ENCODE assay signal across 16 mouse cellular contexts in genomic region chr15:78424507-78424906, GRCm38 (mm10). TPM values are rescaled to one million over a fixed set of nuclear protein-coding genes. Genes with fewer than 3 reads are reported as not detected.
DNase-seq lines count a peak whose midpoint lies in the region; ATAC-seq and TF ChIP-seq lines count a peak whose summit lies in the region.
"Had no signal": no experiment of that assay in that cellular context is flagged by ENCODE, and none has a peak within 500 bp of the region (broad histone marks: within the 10 kb centered on the region; RNA-seq: fewer than 3 reads in every experiment).

No protein-coding gene starts in this region.

- H3K36me3 ChIP-seq in E14TG2a.4 (ENCODE audit: insufficient read depth, low read length), result no peaks in the 10 kb centered on the region
- H3K36me3 ChIP-seq in liver, adult 2 months (ENCODE audit: control insufficient read depth, insufficient read depth, low read length), result no peaks in the 10 kb centered on the region
- no peaks in the 10 kb centered on the region for H3K36me3 ChIP-seq in hindbrain, embryonic 14.5 days (replicated peaks; ENCODE audit: control insufficient read depth, insufficient read depth)
- H3K36me3 ChIP-seq: limb, embryonic 12.5 days had no signal

- peaks cover 21% of the 10 kb centered on the region for H3K27me3 ChIP-seq in E14TG2a.4 (ENCODE audit: insufficient read depth, low read length)
- no peaks in the 10 kb centered on the region for H3K27me3 ChIP-seq in liver, adult 2 months (ENCODE audit: control insufficient read depth, insufficient read depth, low read length)
- H3K27me3 ChIP-seq in hindbrain, embryonic 14.5 days (ENCODE audit: control insufficient read depth, insufficient read depth, low read length), result no peaks in the 10 kb centered on the region

- TF ChIP-seq CTCF in E14TG2a.4 (conservative IDR thresholded peaks at IDR 0.05; ENCODE audit: low read length), result no peak
- peak; percentile 16; the same call in 1 of the 2 replicates for TF ChIP-seq CTCF in liver, adult 2 months (IDR thresholded peaks at IDR 0.05; ENCODE audit: low read depth, low read length)

- no peak overlapping the region for H3K4me2 ChIP-seq in hindbrain, embryonic 14.5 days (replicated peaks)
- H3K4me2 ChIP-seq: limb, embryonic 12.5 days had no signal

- H3K4me1 ChIP-seq in E14TG2a.4 (replicated peaks; ENCODE audit: low read depth, low read length), result peaks cover 47% of the 10 kb centered on the region
- 0 out of 2 replicates have a peak, but pooled peaks cover 5% of the 10 kb centered on the region for H3K4me1 ChIP-seq in liver, adult 2 months (ENCODE audit: control insufficient read depth, insufficient read depth, low read length)
- H3K4me1 ChIP-seq in hindbrain, embryonic 14.5 days (replicated peaks; ENCODE audit: control insufficient read depth, insufficient read depth, low read length), result peaks cover 8% of the 10 kb centered on the region; the same call in 1 of the 2 replicates

- ATAC-seq in hindbrain, embryonic 14.5 days (ENCODE audit: low FRiP score), result no peak
- ATAC-seq: activated CD4-positive, CD25-positive, alpha-beta regulatory T cell, adult 4 months had no signal

- no peaks in the 10 kb centered on the region for H3K9me3 ChIP-seq in E14TG2a.4 (ENCODE audit: low read length)
- no peaks in the 10 kb centered on the region for H3K9me3 ChIP-seq in hindbrain, embryonic 14.5 days (ENCODE audit: control insufficient read depth, low read length)
- H3K9me3 ChIP-seq: limb, embryonic 12.5 days had no signal

- 9% methylated on average over 11 of the region's 11 CpGs for WGBS in liver, adult 2 months
- whole genome bisulfite sequencing in hindbrain, embryonic 14.5 days, result 27% methylated on average over 11 of the region's 11 CpGs

- TF ChIP-seq POLR2A in liver, adult 2 months (IDR thresholded peaks at IDR 0.05; ENCODE audit: extremely low read depth, insufficient read depth, low read length), result no peak

- H3K79me2 ChIP-seq in liver, adult 2 months (ENCODE audit: control insufficient read depth, insufficient read depth, low read length), result no peaks in the 10 kb centered on the region

- peak overlapping the region; percentile 7; the same call in 1 of the 2 replicates for H3K4me3 ChIP-seq in E14TG2a.4 (replicated peaks; ENCODE audit: low read length)
- H3K4me3 ChIP-seq in liver, adult 2 months (ENCODE audit: insufficient read depth, low read depth, low read length), result no peak overlapping the region
- no peak overlapping the region for H3K4me3 ChIP-seq in hindbrain, embryonic 14.5 days (replicated peaks; ENCODE audit: low read length)
- H3K4me3 ChIP-seq: limb, embryonic 12.5 days; megakaryocyte, embryonic 14.5 days had no signal

- DNase-seq in NIH3T3 (ENCODE audit: low read depth), result peak; percentile 27
- peak; percentile 94 for DNase-seq in liver, adult 2 months (ENCODE audit: extremely low read depth, low read depth, low spot score)
- peak; percentile 33 for DNase-seq in lung, postnatal 14 days
- no peak for DNase-seq in heart, adult 9 months (ENCODE audit: low spot score in 2 of 2)
- DNase-seq in hindbrain, embryonic 14.5 days (ENCODE audit: low spot score), result no peak
- DNase-seq in urinary bladder, postnatal 25 days (ENCODE audit: low spot score), result no peak
- DNase-seq: cerebellum, adult 8-10 months; heart, adult 18-20 months; heart, postnatal 14 days; right cerebral cortex, postnatal 14 days had no signal

- H3K27ac ChIP-seq in liver, adult 2 months (replicated peaks; ENCODE audit: insufficient read depth, low read depth, low read length), result peak overlapping the region; percentile 25
- no peak overlapping the region for H3K27ac ChIP-seq in hindbrain, embryonic 14.5 days
- H3K27ac ChIP-seq: limb, embryonic 12.5 days had no signal

- H3K9ac ChIP-seq in liver, adult 2 months (ENCODE audit: low read depth, low read length), result no peak overlapping the region
- no peak overlapping the region for H3K9ac ChIP-seq in hindbrain, embryonic 14.5 days
- H3K9ac ChIP-seq: limb, embryonic 12.5 days had no signal

RNA-seq across cellular contexts. Expression of gene Kctd17, which starts 3.9 kb away (rescaled TPM):
- 1.2 and 2.6 TPM in 2 replicates for total RNA-seq in liver, adult 2 months (2014; rRNA removed)
- polyA plus RNA-seq in liver, adult 2 months (2012; rRNA removed), result 8.6 and 10.4 TPM in 2 replicates
- 134 and 141 TPM in 2 replicates for polyA plus RNA-seq in hindbrain, embryonic 14.5 days (2014; fragmentation: Nextera tagmentation; extraction: Ambion mirVana)

RNA-seq across cellular contexts. Expression of gene Mpst, which starts 18.3 kb away (rescaled TPM):
- total RNA-seq in liver, adult 2 months (2014; rRNA removed), result 86.0 and 106 TPM in 2 replicates
- polyA plus RNA-seq in liver, adult 2 months (2012; rRNA removed), result 377 and 408 TPM in 2 replicates
- 3.2 and 4.2 TPM in 2 replicates for polyA plus RNA-seq in hindbrain, embryonic 14.5 days (2014; fragmentation: Nextera tagmentation; extraction: Ambion mirVana)

RNA-seq across cellular contexts. Expression of gene Tst, which starts 18.8 kb away (rescaled TPM):
- 303 and 343 TPM in 2 replicates for total RNA-seq in liver, adult 2 months (2014; rRNA removed)
- polyA plus RNA-seq in liver, adult 2 months (2012; rRNA removed), result 621 and 686 TPM in 2 replicates
- polyA plus RNA-seq in hindbrain, embryonic 14.5 days (2014; fragmentation: Nextera tagmentation; extraction: Ambion mirVana), result 21.4 and 23.7 TPM in 2 replicates

RNA-seq across cellular contexts. Expression of gene Tex33, which starts 28.8 kb away (rescaled TPM):
- not detected in 2 replicates for total RNA-seq in liver, adult 2 months (2014; rRNA removed)
- not detected in 2 replicates for polyA plus RNA-seq in liver, adult 2 months (2012; rRNA removed)
- not detected in 2 replicates for polyA plus RNA-seq in hindbrain, embryonic 14.5 days (2014; fragmentation: Nextera tagmentation; extraction: Ambion mirVana)
- total RNA-seq: heart, adult 18-20 months; heart, postnatal 14 days had no signal
- polyA plus RNA-seq: activated CD4-positive, CD25-positive, alpha-beta regulatory T cell, adult 4 months; brain, embryonic 14.5 days; limb, embryonic 12.5 days had no signal

RNA-seq across cellular contexts. Expression of gene Tmprss6, which starts 43.9 kb away (rescaled TPM):
- 188 and 242 TPM in 2 replicates for total RNA-seq in liver, adult 2 months (2014; rRNA removed)
- 514 and 542 TPM in 2 replicates for polyA plus RNA-seq in liver, adult 2 months (2012; rRNA removed)
- 0.48 and 1.1 TPM in 2 replicates for polyA plus RNA-seq in hindbrain, embryonic 14.5 days (2014; fragmentation: Nextera tagmentation; extraction: Ambion mirVana)
- total RNA-seq: heart, adult 18-20 months; heart, postnatal 14 days; layer of hippocampus, postnatal 10 days had no signal
- polyA plus RNA-seq: activated CD4-positive, CD25-positive, alpha-beta regulatory T cell, adult 4 months had no signal

Comparison
In these comparisons a context has a peak if more than half of its experiments do, and no peak if none do; other contexts are left out.
1. DNase-seq: peak in NIH3T3 (single experiment), liver, adult 2 months (single experiment) and lung, postnatal 14 days (single experiment); none in heart, adult 9 months (0 of 2), hindbrain, embryonic 14.5 days (single experiment) and urinary bladder, postnatal 25 days (single experiment).
2. RNA of gene Kctd17, which starts 3.9 kb away (polyA plus RNA-seq): 134 to 141 TPM in hindbrain, embryonic 14.5 days; 8.6 to 10.4 TPM in liver, adult 2 months; every median in the first group is over 10 times any median in the second.
3. RNA of gene Mpst, which starts 18.3 kb away (polyA plus RNA-seq): 377 to 408 TPM in liver, adult 2 months; 3.2 to 4.2 TPM in hindbrain, embryonic 14.5 days; every median in the first group is over 10 times any median in the second.
4. RNA of gene Tst, which starts 18.8 kb away (polyA plus RNA-seq): 621 to 686 TPM in liver, adult 2 months; 21.4 to 23.7 TPM in hindbrain, embryonic 14.5 days; every median in the first group is over 10 times any median in the second.